Mouse (Mus musculus) limb, embryonic 14.5 days (tissue): ENCODE measurements around the gene Dnm1. TPM values are rescaled to one million over a fixed set of nuclear protein-coding genes. Genes with fewer than 3 reads are reported as not detected.
A peak's percentile ranks its signal among the peaks of the same experiment; 100 is the strongest.

Experiments
- ATAC-seq: fragments of 200-750 bp; cut with Nextera tagmentation; 2 replicates; pipeline ENCODE4 v1.8.0; 2017; ENCODE audit warnings: low read depth, moderate number of reproducible peaks, moderate TSS enrichment; ENCODE audit not compliant: low FRiP score
- DNase-seq: peaks from one replicate; pipeline ENCODE4 v3.0.0-alpha.2; 2015; ENCODE audit warnings: low spot score
- H3K27ac ChIP-seq: fragments of 300-500 bp; sonication (generic); replicated peaks from 2 replicates; pipeline ENCODE4 v1.5.1; 2014; ENCODE audit warnings: low read depth, mild to moderate bottlenecking, low read length, moderate library complexity, mixed read lengths
- H3K27me3 ChIP-seq: fragments of 300-500 bp; sonication (generic); 2 replicates; pipeline ENCODE4 v1.6.1; 2014; ENCODE audit warnings: low read length, mixed read lengths; ENCODE audit not compliant: control insufficient read depth, insufficient read depth
- H3K36me3 ChIP-seq: fragments of 300-500 bp; sonication (generic); 2 replicates; pipeline ENCODE4 v1.6.1; 2014; ENCODE audit warnings: mild to moderate bottlenecking, low read length, moderate library complexity, mixed read lengths; ENCODE audit not compliant: control insufficient read depth, insufficient read depth
- H3K4me1 ChIP-seq: fragments of 300-500 bp; sonication (generic); 2 replicates; pipeline ENCODE4 v1.6.1; 2014; ENCODE audit warnings: antibody characterized with exemption, low read length, mixed read lengths; ENCODE audit not compliant: control insufficient read depth, insufficient read depth
- H3K4me2 ChIP-seq: fragments of 300-500 bp; sonication (generic); replicated peaks from 2 replicates; pipeline ENCODE4 v1.6.1; 2014; ENCODE audit warnings: low read depth, mild to moderate bottlenecking, low read length, moderate library complexity; ENCODE audit not compliant: severe bottlenecking
- H3K4me3 ChIP-seq: fragments of 300-500 bp; sonication (generic); replicated peaks from 2 replicates; pipeline ENCODE4 v1.5.1; 2014; ENCODE audit warnings: low read length
- H3K9ac ChIP-seq: fragments of 300-500 bp; sonication (generic); 2 replicates; pipeline ENCODE4 v1.6.1; 2014; ENCODE audit warnings: mild to moderate bottlenecking, low read depth, low read length, moderate library complexity; ENCODE audit not compliant: severe bottlenecking
- H3K9me3 ChIP-seq: fragments of 300-500 bp; sonication (generic); 2 replicates; pipeline ENCODE4 v1.6.1; 2016; ENCODE audit warnings: low read length; ENCODE audit not compliant: control insufficient read depth
- POLR2A ChIP-seq: fragments of 200-500 bp; IDR thresholded peaks from 2 replicates; pipeline ENCODE4 v1.8.0; 2012; ENCODE audit warnings: inconsistent platforms, mild to moderate bottlenecking, moderate library complexity, borderline replicate concordance; ENCODE audit not compliant: insufficient read depth, insufficient read length; ENCODE audit errors: extremely low read depth
- WGBS: fragments of 180-500 bp; shearing (Covaris S2); extraction: QIAGEN DNeasy Blood & Tissue Kit; methylation state at CpG from one replicate; pipeline ENCODE4 v1.1.7; 2014; 5-methylcytosine and 5-hydroxymethylcytosine counted together
- polyA plus RNA-seq, 2 experiments: library from polyadenylated mRNA; depleted of rRNA in 1 of 2; stranded (reverse) in 1 of 2; unstranded in 1 of 2; fragments of >200 nt; fragmentation: Nextera tagmentation in 1 of 2; extraction: Ambion mirVana in 1 of 2; gene quantifications; 2 replicates each; pipeline versions ENCODE4 v1.2.1 to v1.2.3; 2012 to 2014

Dnm1 gene
- polyA plus RNA-seq (2012; rRNA removed) = 318 and 459 TPM in 2 replicates
- 46.0 and 60.1 TPM in 2 replicates for polyA plus RNA-seq (2014; fragmentation: Nextera tagmentation; extraction: Ambion mirVana)

- H3K9me3 ChIP-seq = no peaks in the 10 kb centered on the region
- WGBS = under 1% methylated on average over 46 of the region's 63 CpGs
- ATAC-seq = peak; percentile 88
Observed at GRCm38 (mm10) chr2:32353007-32353542, at the start of gene Dnm1. Gene Dnm1, minus strand, starts transcription at chr2:32353338.

GRCm38 (mm10) chr2:32396695-32397094, 43.6 kb upstream of the Dnm1 start:
- DNase-seq = no peak
- TF ChIP-seq POLR2A = no peak
- WGBS = under 1% methylated on average over 15 of the region's 15 CpGs
- no peaks in the 10 kb centered on the region for H3K9me3 ChIP-seq
- H3K4me3 ChIP-seq = peak overlapping the region; percentile 83
- ATAC-seq = no peak
- H3K4me2 ChIP-seq = peak overlapping the region; percentile 66
- peaks cover 7% of the 10 kb centered on the region for H3K4me1 ChIP-seq
- no peak overlapping the region for H3K27ac ChIP-seq
- peak overlapping the region; percentile 76 for H3K9ac ChIP-seq
- no peaks in the 10 kb centered on the region for H3K27me3 ChIP-seq
- peaks cover 22% of the 10 kb centered on the region for H3K36me3 ChIP-seq

More at GRCm38 (mm10) chr2:32353007-32353542, at the start of gene Dnm1:
- peak within 1 kb of the TSS; percentile 80 for H3K4me3 ChIP-seq
- peaks cover 16% of the 10 kb centered on the region for H3K36me3 ChIP-seq
- peak within 1 kb of the TSS; percentile 84 for H3K9ac ChIP-seq
- TF ChIP-seq POLR2A = no peak
- H3K4me2 ChIP-seq = peak within 1 kb of the TSS; percentile 79
- peak; percentile 90 for DNase-seq
- H3K27me3 ChIP-seq = no peaks in the 10 kb centered on the region
- H3K4me1 ChIP-seq = peaks cover 16% of the 10 kb centered on the region; the same call in 1 of the 2 replicates
- H3K27ac ChIP-seq = peak within 1 kb of the TSS; percentile 91

GRCm38 (mm10) chr2:32395946-32396621, 42.9 kb upstream of the Dnm1 start:
- H3K4me3 ChIP-seq = peak overlapping the region; percentile 83
- no peaks in the 10 kb centered on the region for H3K27me3 ChIP-seq
- H3K36me3 ChIP-seq = peaks cover 18% of the 10 kb centered on the region
- peak overlapping the region; percentile 91 for H3K27ac ChIP-seq
- peaks cover 7% of the 10 kb centered on the region for H3K4me1 ChIP-seq
- peak overlapping the region; percentile 76 for H3K9ac ChIP-seq
- WGBS = under 1% methylated on average over 55 of the region's 59 CpGs
- H3K4me2 ChIP-seq = peak overlapping the region; percentile 66
- no peak for TF ChIP-seq POLR2A
- peak; percentile 92 for ATAC-seq
- H3K9me3 ChIP-seq = no peaks in the 10 kb centered on the region
- peak; percentile 93 for DNase-seq

GRCm38 (mm10) chr2:32395484-32395945, 42.4 kb upstream of the Dnm1 start, which contains the start of gene Ptges2:
Gene Ptges2, plus strand, starts transcription at chr2:32395896.
- Histone ChIP-seq H3K27me3 (no peaks in the 10 kb centered on the region), H3K4me2 (peak within 1 kb of the TSS; percentile 66), H3K9ac (peak within 1 kb of the TSS; percentile 76), H3K36me3 (peaks cover 12% of the 10 kb centered on the region), H3K4me3 (peak within 1 kb of the TSS; percentile 83), H3K27ac (peak within 1 kb of the TSS; percentile 91), H3K4me1 (peaks cover 7% of the 10 kb centered on the region), H3K9me3 (no peaks in the 10 kb centered on the region)
- no peak for TF ChIP-seq POLR2A
- ATAC-seq = peak; percentile 94
- 2% methylated on average over 31 of the region's 31 CpGs for WGBS
- peak; percentile 86 for DNase-seq

- peak; percentile 42 for DNase-seq
- ATAC-seq = no peak
- H3K4me1 ChIP-seq = peaks cover 7% of the 10 kb centered on the region
Observed at GRCm38 (mm10) chr2:32394973-32395372, 41.8 kb upstream of the Dnm1 start.

More at GRCm38 (mm10) chr2:32394973-32395372, 41.8 kb upstream of the Dnm1 start:
- H3K4me3 ChIP-seq = peak overlapping the region; percentile 83
- H3K9ac ChIP-seq = peak overlapping the region; percentile 76
- H3K27ac ChIP-seq = peak overlapping the region; percentile 91
- no peaks in the 10 kb centered on the region for H3K9me3 ChIP-seq
- peak overlapping the region; percentile 66 for H3K4me2 ChIP-seq
- TF ChIP-seq POLR2A = no peak
- peaks cover 7% of the 10 kb centered on the region; the same call in 1 of the 2 replicates for H3K36me3 ChIP-seq
- 6% methylated on average over 8 of the region's 8 CpGs for WGBS
- H3K27me3 ChIP-seq = no peaks in the 10 kb centered on the region
